Mouse (Mus musculus): ENCODE measurements around the gene Rassf2.

DNA sequence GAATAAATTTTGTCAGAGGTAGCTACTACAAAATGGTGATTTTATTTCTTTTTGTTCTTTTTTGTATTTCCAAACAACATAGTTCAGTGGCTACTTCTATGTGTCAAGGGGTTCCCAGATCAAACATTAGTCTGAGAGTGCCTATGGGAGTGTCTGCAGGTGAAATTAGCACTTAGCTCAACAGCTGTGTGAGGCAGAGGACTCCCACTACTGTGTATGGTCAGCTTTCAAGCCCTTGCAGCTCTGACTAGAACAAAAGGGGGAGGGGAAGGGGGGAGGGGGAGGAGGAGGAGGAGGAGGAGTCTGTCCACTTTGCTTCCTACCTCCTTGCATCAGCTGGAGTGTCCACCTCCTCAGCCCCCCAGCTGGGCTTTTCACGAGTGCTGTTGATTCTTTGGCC, 85.7 kb downstream of the Rassf2 start:
- no peak for TF ChIP-seq POLR2A (IDR thresholded peaks at IDR 0.05; ENCODE audit: borderline replicate concordance, extremely low read depth, insufficient read depth, insufficient read length, poor library complexity, severe bottlenecking)
- no peak for TF ChIP-seq CTCF (IDR thresholded peaks at IDR 0.05; ENCODE audit: borderline replicate concordance, extremely low read depth, insufficient read depth, insufficient read length)

All from brain, embryonic 14.5 days (tissue).